Mouse (Mus musculus) forebrain, embryonic 14.5 days (tissue): Measurements from ENCODE around the gene Alpl. TPM values are rescaled to one million over a fixed set of nuclear protein-coding genes. Genes with fewer than 3 reads are reported as not detected.

Experiments
- ATAC-seq: fragments of 200-750 bp; cut with Nextera tagmentation; 2 replicates; pipeline ENCODE4 v1.8.0; 2017; ENCODE audit warnings: mild to moderate bottlenecking, moderate library complexity
- DNase-seq: peaks from one replicate; pipeline ENCODE4 v3.0.0-alpha.2; 2015; ENCODE audit warnings: low spot score
- H3K27ac ChIP-seq: fragments of 300-500 bp; sonication (generic); 2 replicates; pipeline ENCODE4 v1.5.1; 2014; ENCODE audit warnings: low read depth, mild to moderate bottlenecking, control low read depth, low read length, moderate library complexity
- H3K27me3 ChIP-seq: fragments of 300-500 bp; sonication (generic); replicated peaks from 2 replicates; pipeline ENCODE4 v1.6.1; 2014; ENCODE audit warnings: low read length, control low read depth, mixed read lengths; ENCODE audit not compliant: control insufficient read depth, insufficient read depth
- H3K36me3 ChIP-seq: fragments of 300-500 bp; sonication (generic); 2 replicates; pipeline ENCODE4 v1.6.1; 2014; ENCODE audit warnings: low read length, control low read depth; ENCODE audit not compliant: control insufficient read depth, insufficient read depth
- H3K4me1 ChIP-seq: fragments of 300-500 bp; sonication (generic); 2 replicates; pipeline ENCODE4 v1.6.1; 2014; ENCODE audit warnings: antibody characterized with exemption, low read length, control low read depth; ENCODE audit not compliant: control insufficient read depth, insufficient read depth
- H3K4me2 ChIP-seq: fragments of 300-500 bp; sonication (generic); 2 replicates; pipeline ENCODE4 v1.6.1; 2014; ENCODE audit warnings: mild to moderate bottlenecking, control low read depth, low read length
- H3K4me3 ChIP-seq: fragments of 300-500 bp; sonication (generic); 2 replicates; pipeline ENCODE4 v1.5.1; 2014; ENCODE audit warnings: low read depth, low read length, control low read depth
- H3K9ac ChIP-seq: fragments of 300-500 bp; sonication (generic); 2 replicates; pipeline ENCODE4 v1.6.1; 2014; ENCODE audit warnings: mild to moderate bottlenecking, low read length, control low read depth, moderate library complexity
- H3K9me3 ChIP-seq: fragments of 300-500 bp; sonication (generic); replicated peaks from 2 replicates; pipeline ENCODE4 v1.6.1; 2016; ENCODE audit warnings: low read length, control low read depth, mixed read lengths; ENCODE audit not compliant: control insufficient read depth
- WGBS: fragments of 180-500 bp; shearing (Covaris S2); extraction: QIAGEN DNeasy Blood & Tissue Kit; methylation state at CpG from one replicate; pipeline ENCODE4 v1.1.7; 2014; 5-methylcytosine and 5-hydroxymethylcytosine counted together
- polyA plus RNA-seq: library from polyadenylated mRNA; unstranded; fragments of >200 nt; fragmentation: Nextera tagmentation; extraction: Ambion mirVana; gene quantifications from 2 replicates; pipeline ENCODE4 v1.2.1, GENCODE M21; 2014

Gene Alpl
- polyA plus RNA-seq, 1 experiment from 2014 or later: 7.7 TPM

DNA sequence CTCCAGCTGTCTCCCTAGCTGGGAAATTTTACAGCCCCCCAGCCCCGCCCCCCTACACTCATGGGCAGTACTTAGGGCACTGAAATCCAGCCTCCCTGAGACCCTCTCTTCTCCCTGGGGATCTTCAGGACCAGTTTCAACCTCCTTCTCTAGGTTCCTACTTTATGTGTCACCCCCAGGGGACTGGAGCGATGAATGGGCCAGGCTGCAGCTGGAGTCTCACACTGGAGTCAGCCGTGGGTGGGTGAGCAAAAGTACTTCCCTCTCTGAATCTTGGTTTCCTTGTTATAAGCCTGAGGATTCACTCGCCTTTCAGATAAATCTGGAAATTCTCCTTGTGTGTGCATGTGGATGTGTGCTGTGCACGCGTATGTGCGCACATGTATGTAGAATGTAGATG lies 18.0 kb upstream of the Alpl start:
- H3K4me1 ChIP-seq: no peaks in the 10 kb centered on the region
- H3K27me3 ChIP-seq: no peaks in the 10 kb centered on the region
- H3K27ac ChIP-seq: no peak overlapping the region
- no peak for ATAC-seq
- DNase-seq: no peak
- no peak overlapping the region for H3K9ac ChIP-seq
- no peaks in the 10 kb centered on the region for H3K9me3 ChIP-seq
- no peak overlapping the region for H3K4me2 ChIP-seq
- 86% methylated on average over 7 of the region's 7 CpGs for WGBS
- no peaks in the 10 kb centered on the region for H3K36me3 ChIP-seq
- no peak overlapping the region for H3K4me3 ChIP-seq

- Histone ChIP-seq H3K27ac (no peak overlapping the region; the same call in 1 of the 2 replicates), H3K4me3 (no peak overlapping the region), H3K9me3 (no peaks in the 10 kb centered on the region), H3K9ac (no peak overlapping the region), H3K36me3 (no peaks in the 10 kb centered on the region), H3K27me3 (no peaks in the 10 kb centered on the region), H3K4me2 (no peak overlapping the region), H3K4me1 (no peaks in the 10 kb centered on the region)
- no peak for DNase-seq
- ATAC-seq: no peak
- 74% methylated on average over 13 of the region's 13 CpGs for WGBS
Observed at GRCm38 (mm10) chr4:137812946-137813708, 16.9 kb upstream of the Alpl start.

DNA sequence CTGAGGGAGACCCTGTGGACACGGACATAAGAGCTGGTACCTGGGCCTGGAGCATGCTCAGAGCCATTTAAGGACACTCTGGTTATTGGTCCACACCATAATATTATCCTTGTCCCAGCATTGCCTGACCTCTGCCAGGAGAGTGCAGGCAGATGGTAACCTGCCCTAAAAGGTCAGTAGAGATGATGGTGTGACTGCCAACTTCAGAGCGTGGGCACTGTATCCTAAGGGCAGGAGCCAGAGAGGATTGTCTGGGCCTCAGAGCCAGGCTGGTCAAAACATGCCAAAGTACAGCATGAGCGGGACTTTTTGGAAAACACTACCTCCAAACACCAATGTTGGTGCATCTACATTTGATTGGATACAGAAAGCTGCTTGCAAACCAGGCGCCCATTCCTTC lies 13.8 kb upstream of the Alpl start:
- Histone ChIP-seq H3K9ac (no peak overlapping the region), H3K4me1 (no peaks in the 10 kb centered on the region), H3K36me3 (no peaks in the 10 kb centered on the region), H3K27me3 (no peaks in the 10 kb centered on the region), H3K4me2 (no peak overlapping the region), H3K27ac (no peak overlapping the region), H3K4me3 (no peak overlapping the region), H3K9me3 (0 out of 2 replicates have a peak, but pooled peaks cover 3% of the 10 kb centered on the region)
- DNase-seq (no peak), ATAC-seq (no peak)
- WGBS: 76% methylated on average over 4 of the region's 4 CpGs

DNA sequence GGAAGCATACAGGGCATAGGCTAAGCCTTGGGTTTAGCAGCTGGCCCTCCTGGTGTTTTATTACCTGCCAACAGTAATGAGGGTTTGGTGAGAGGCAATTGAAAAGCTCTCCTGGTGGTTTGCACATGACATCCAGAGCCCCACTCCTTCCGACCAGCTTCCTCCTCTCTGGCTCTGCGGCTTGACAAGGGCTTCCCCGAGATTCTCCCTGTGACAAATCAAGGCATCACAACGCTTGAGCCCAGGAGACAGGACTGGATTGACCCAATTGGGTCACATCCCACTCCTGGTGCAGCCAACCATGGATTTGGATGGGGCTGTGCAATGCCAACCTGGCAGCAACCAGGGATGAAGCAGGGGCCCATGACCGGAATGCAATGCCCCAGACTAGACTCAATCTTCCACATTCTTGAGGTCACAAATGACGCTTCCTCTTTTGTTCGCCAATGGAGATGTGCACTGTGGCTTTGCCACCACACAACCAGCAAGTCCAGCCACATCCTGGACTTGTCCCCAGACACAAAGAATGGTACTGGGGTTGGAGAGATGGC lies 11.2 kb upstream of the Alpl start:
- H3K4me1 ChIP-seq: no peaks in the 10 kb centered on the region
- H3K9ac ChIP-seq: no peak overlapping the region
- no peak overlapping the region for H3K27ac ChIP-seq
- no peak overlapping the region for H3K4me2 ChIP-seq
- H3K36me3 ChIP-seq: no peaks in the 10 kb centered on the region
- no peak for DNase-seq
- WGBS: 90% methylated on average over 7 of the region's 7 CpGs
- H3K27me3 ChIP-seq: no peaks in the 10 kb centered on the region
- no peak for ATAC-seq
- H3K4me3 ChIP-seq: no peak overlapping the region
- H3K9me3 ChIP-seq: 0 out of 2 replicates have a peak, but pooled peaks cover 3% of the 10 kb centered on the region

DNA sequence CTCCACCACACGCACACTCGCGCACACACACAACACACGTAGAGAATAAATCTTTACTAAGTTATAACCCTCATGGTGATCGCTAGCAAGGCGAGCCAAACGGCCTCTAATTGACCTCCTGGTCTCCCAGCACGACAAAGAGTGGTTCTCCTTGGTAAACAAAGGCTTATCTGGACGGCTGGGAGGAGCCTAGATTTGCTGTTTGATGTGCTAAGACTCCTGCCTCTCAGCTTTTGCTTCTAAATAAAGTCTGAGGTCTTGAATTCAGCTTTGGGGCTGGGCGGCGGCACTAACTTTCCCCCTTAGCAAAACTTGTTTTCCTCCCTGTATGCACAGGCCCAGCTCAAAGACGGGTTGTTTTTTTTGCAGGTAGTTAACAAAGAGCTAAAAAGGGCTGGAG lies 5.0 kb upstream of the Alpl start:
- Histone ChIP-seq H3K9ac (no peak overlapping the region), H3K27me3 (no peaks in the 10 kb centered on the region), H3K4me1 (no peaks in the 10 kb centered on the region), H3K4me2 (no peak overlapping the region), H3K36me3 (no peaks in the 10 kb centered on the region), H3K9me3 (0 out of 2 replicates have a peak, but pooled peaks cover 3% of the 10 kb centered on the region), H3K27ac (no peak overlapping the region), H3K4me3 (no peak overlapping the region)
- ATAC-seq (no peak), DNase-seq (no peak)
- 16% methylated on average over 12 of the region's 12 CpGs for WGBS

DNA sequence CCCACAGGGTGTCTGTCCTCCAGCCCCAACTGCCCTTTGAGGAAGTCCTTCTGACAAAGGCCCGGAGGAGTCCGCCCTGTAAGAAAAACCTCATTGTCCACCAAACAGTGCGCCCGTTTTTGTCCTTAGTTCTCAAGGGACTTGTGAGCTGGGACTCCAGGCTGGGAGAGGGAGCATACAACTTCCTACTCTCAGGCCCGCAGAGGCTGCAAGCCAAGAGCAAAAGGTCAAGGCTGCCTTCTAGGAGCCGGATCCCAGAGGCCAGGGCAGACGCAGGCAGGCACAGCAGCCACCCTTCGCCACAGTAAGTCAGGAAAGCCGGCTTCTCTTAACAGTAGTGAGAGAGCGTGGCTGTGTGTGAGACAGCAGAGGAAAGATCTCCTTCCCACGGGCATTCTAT lies 4.1 kb upstream of the Alpl start:
- WGBS: 31% methylated on average over 11 of the region's 11 CpGs
- Histone ChIP-seq H3K9ac (no peak overlapping the region), H3K27ac (no peak overlapping the region), H3K4me2 (no peak overlapping the region), H3K27me3 (no peaks in the 10 kb centered on the region), H3K4me3 (no peak overlapping the region), H3K9me3 (0 out of 2 replicates have a peak, but pooled peaks cover 2% of the 10 kb centered on the region), H3K36me3 (no peaks in the 10 kb centered on the region), H3K4me1 (peaks cover 6% of the 10 kb centered on the region)
- DNase-seq (no peak), ATAC-seq (no peak)

- WGBS: 68% methylated on average over 4 of the region's 4 CpGs
- no peak for ATAC-seq
- H3K9ac ChIP-seq: no peak overlapping the region
- no peaks in the 10 kb centered on the region for H3K36me3 ChIP-seq
- no peak overlapping the region for H3K4me2 ChIP-seq
- peaks cover 6% of the 10 kb centered on the region for H3K4me1 ChIP-seq
- H3K9me3 ChIP-seq: no peaks in the 10 kb centered on the region
- no peak overlapping the region for H3K4me3 ChIP-seq
- no peak overlapping the region for H3K27ac ChIP-seq
- H3K27me3 ChIP-seq: no peaks in the 10 kb centered on the region
- no peak for DNase-seq
Observed at GRCm38 (mm10) chr4:137797038-137797437, 854 bp upstream of the Alpl start.

- WGBS: 68% methylated on average over 13 of the region's 13 CpGs
Observed at GRCm38 (mm10) chr4:137794178-137794900, 1.8 kb downstream of the Alpl start.

GRCm38 (mm10) chr4:137793611-137794010 lies 2.6 kb downstream of the Alpl start:
- peaks cover 9% of the 10 kb centered on the region for H3K4me1 ChIP-seq
- DNase-seq: no peak
- WGBS: 88% methylated on average over 7 of the region's 7 CpGs

More at GRCm38 (mm10) chr4:137794178-137794900, 1.8 kb downstream of the Alpl start:
- H3K36me3 ChIP-seq: no peaks in the 10 kb centered on the region
- DNase-seq (no peak), ATAC-seq (no peak)
- no peaks in the 10 kb centered on the region for H3K27me3 ChIP-seq
- no peaks in the 10 kb centered on the region for H3K9me3 ChIP-seq
- H3K4me2 ChIP-seq: no peak overlapping the region
- peaks cover 9% of the 10 kb centered on the region for H3K4me1 ChIP-seq
- no peak overlapping the region for H3K9ac ChIP-seq
- H3K4me3 ChIP-seq: no peak overlapping the region
- H3K27ac ChIP-seq: no peak overlapping the region

More at GRCm38 (mm10) chr4:137793611-137794010, 2.6 kb downstream of the Alpl start:
- Histone ChIP-seq H3K4me2 (no peak overlapping the region), H3K27me3 (no peaks in the 10 kb centered on the region), H3K36me3 (no peaks in the 10 kb centered on the region), H3K4me3 (no peak overlapping the region), H3K9ac (no peak overlapping the region), H3K27ac (no peak overlapping the region), H3K9me3 (no peaks in the 10 kb centered on the region)
- no peak for ATAC-seq
